ENCODE assay signal across 20 mouse cellular contexts in the genomic region with DNA sequence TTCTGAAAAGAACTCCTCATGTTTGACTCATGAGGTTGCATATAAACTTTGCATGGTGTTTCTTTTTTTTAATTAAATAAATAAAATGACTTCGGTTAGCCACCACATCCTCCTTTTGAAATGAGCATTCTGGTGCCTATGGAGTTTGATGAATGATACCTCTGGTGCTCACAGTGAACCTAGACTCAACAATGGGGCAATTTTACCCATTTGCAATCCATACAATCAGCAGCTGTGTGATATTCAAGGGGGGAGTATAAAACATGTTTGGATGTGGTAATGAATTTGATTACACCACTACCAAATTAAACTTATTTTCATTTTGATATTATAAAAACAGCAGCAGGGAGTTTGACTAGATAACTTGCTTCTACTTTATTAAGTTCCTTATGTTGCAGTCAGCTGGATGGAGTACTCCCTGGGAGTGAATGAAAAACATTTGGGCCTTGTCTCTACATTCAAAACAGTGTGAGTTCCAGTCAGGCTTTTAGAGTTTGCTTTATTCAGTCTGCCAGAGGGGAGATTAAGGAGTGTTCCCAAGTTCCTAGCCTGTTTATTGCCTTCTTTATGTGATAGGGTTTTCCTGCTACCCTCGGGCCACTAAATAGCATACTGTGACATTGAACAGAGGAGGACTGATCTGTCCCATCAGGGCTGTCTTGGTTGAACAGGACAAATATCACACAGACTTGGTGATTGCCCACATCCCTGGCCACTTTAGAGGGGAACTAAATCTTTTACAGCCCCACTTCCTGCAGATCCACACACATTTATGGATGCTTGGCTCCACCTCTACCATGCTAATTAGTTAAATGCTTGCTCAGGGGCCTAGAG.
DNase-seq lines count a peak whose midpoint lies in the region; ATAC-seq and TF ChIP-seq lines count a peak whose summit lies in the region.
"Had no signal": no experiment of that assay in that cellular context is flagged by ENCODE, and none has a peak within 500 bp of the region (broad histone marks: within the 10 kb centered on the region; RNA-seq: fewer than 3 reads in every experiment).

No protein-coding gene starts in this region.

- 62% methylated on average over 2 of the region's 2 CpGs for WGBS in hindbrain, postnatal 0 days
- WGBS in hindbrain, embryonic 12.5 days: 85% methylated on average over 2 of the region's 2 CpGs
- WGBS in limb, embryonic 10.5 days: 54% methylated on average over 2 of the region's 2 CpGs
- WGBS in neural tube, embryonic 13.5 days: 21% methylated on average over 2 of the region's 2 CpGs

- no peak for TF ChIP-seq CTCF in hindbrain, postnatal 0 days (IDR thresholded peaks at IDR 0.05; ENCODE audit: low read depth)

- no peaks in the 10 kb centered on the region for H3K4me1 ChIP-seq in hindbrain, postnatal 0 days (ENCODE audit: insufficient read depth, low read length)
- H3K4me1 ChIP-seq in hindbrain, embryonic 12.5 days: no peaks in the 10 kb centered on the region
- no peaks in the 10 kb centered on the region; the same call in 1 of the 2 replicates for H3K4me1 ChIP-seq in limb, embryonic 10.5 days
- H3K4me1 ChIP-seq in neural tube, embryonic 13.5 days (replicated peaks): peaks cover 12% of the 10 kb centered on the region; the same call in 1 of the 2 replicates
- H3K4me1 ChIP-seq: embryonic facial prominence, embryonic 12.5 days; heart, embryonic 10.5 days; liver, embryonic 15.5 days; neural tube, embryonic 12.5 days had no signal

- H3K4me3 ChIP-seq in hindbrain, postnatal 0 days (ENCODE audit: low read length): no peak overlapping the region
- no peak overlapping the region for H3K4me3 ChIP-seq in hindbrain, embryonic 12.5 days
- H3K4me3 ChIP-seq in limb, embryonic 10.5 days: no peak overlapping the region
- no peak overlapping the region for H3K4me3 ChIP-seq in neural tube, embryonic 13.5 days
- H3K4me3 ChIP-seq: embryonic facial prominence, embryonic 12.5 days; gastrocnemius, adult 2 months; heart, embryonic 10.5 days; liver, embryonic 15.5 days; neural tube, embryonic 12.5 days had no signal

- H3K4me2 ChIP-seq in hindbrain, postnatal 0 days (ENCODE audit: low read depth, low read length): no peak overlapping the region
- no peak overlapping the region for H3K4me2 ChIP-seq in hindbrain, embryonic 12.5 days (replicated peaks)
- no peak overlapping the region for H3K4me2 ChIP-seq in neural tube, embryonic 13.5 days
- H3K4me2 ChIP-seq: embryonic facial prominence, embryonic 12.5 days; liver, embryonic 15.5 days; neural tube, embryonic 12.5 days had no signal

- H3K9ac ChIP-seq in hindbrain, postnatal 0 days (replicated peaks; ENCODE audit: low read length): no peak overlapping the region
- H3K9ac ChIP-seq in hindbrain, embryonic 12.5 days: no peak overlapping the region
- H3K9ac ChIP-seq in neural tube, embryonic 13.5 days: no peak overlapping the region
- H3K9ac ChIP-seq: embryonic facial prominence, embryonic 12.5 days; forebrain, postnatal 0 days; liver, embryonic 15.5 days; neural tube, embryonic 12.5 days had no signal

- H3K27me3 ChIP-seq in hindbrain, postnatal 0 days (ENCODE audit: insufficient read depth, low read length): no peaks in the 10 kb centered on the region
- H3K27me3 ChIP-seq in hindbrain, embryonic 12.5 days: no peaks in the 10 kb centered on the region
- no peaks in the 10 kb centered on the region for H3K27me3 ChIP-seq in limb, embryonic 10.5 days (ENCODE audit: low read depth, poor library complexity, severe bottlenecking)
- H3K27me3 ChIP-seq in neural tube, embryonic 13.5 days: no peaks in the 10 kb centered on the region
- H3K27me3 ChIP-seq: embryonic facial prominence, embryonic 12.5 days; liver, embryonic 15.5 days; neural tube, embryonic 12.5 days had no signal

- no peaks in the 10 kb centered on the region for H3K36me3 ChIP-seq in hindbrain, postnatal 0 days (ENCODE audit: insufficient read depth, low read length)
- no peaks in the 10 kb centered on the region for H3K36me3 ChIP-seq in hindbrain, embryonic 12.5 days
- H3K36me3 ChIP-seq in limb, embryonic 10.5 days: no peaks in the 10 kb centered on the region
- no peaks in the 10 kb centered on the region for H3K36me3 ChIP-seq in neural tube, embryonic 13.5 days
- H3K36me3 ChIP-seq: embryonic facial prominence, embryonic 12.5 days; heart, embryonic 10.5 days; liver, embryonic 15.5 days; neural tube, embryonic 12.5 days had no signal

- no peak overlapping the region for H3K27ac ChIP-seq in hindbrain, postnatal 0 days
- no peak overlapping the region for H3K27ac ChIP-seq in hindbrain, embryonic 12.5 days
- H3K27ac ChIP-seq in limb, embryonic 10.5 days: no peak overlapping the region
- peak overlapping the region; percentile 13; the same call in 1 of the 2 replicates for H3K27ac ChIP-seq in neural tube, embryonic 13.5 days (replicated peaks)
- H3K27ac ChIP-seq: embryonic facial prominence, embryonic 12.5 days; gastrocnemius, adult 2 months; heart, embryonic 10.5 days; liver, embryonic 15.5 days; macrophage; neural tube, embryonic 12.5 days had no signal

- ATAC-seq in hindbrain, postnatal 0 days: no peak
- ATAC-seq in hindbrain, embryonic 12.5 days (ENCODE audit: low FRiP score): no peak
- ATAC-seq in neural tube, embryonic 13.5 days (ENCODE audit: low read depth): peak; percentile 67
- ATAC-seq: forebrain, postnatal 0 days had no signal

- H3K9me3 ChIP-seq in hindbrain, postnatal 0 days (ENCODE audit: low read length): no peaks in the 10 kb centered on the region
- H3K9me3 ChIP-seq in hindbrain, embryonic 12.5 days (replicated peaks): no peaks in the 10 kb centered on the region
- H3K9me3 ChIP-seq in limb, embryonic 10.5 days (replicated peaks): no peaks in the 10 kb centered on the region
- H3K9me3 ChIP-seq in neural tube, embryonic 13.5 days: no peaks in the 10 kb centered on the region
- H3K9me3 ChIP-seq: embryonic facial prominence, embryonic 12.5 days; heart, embryonic 10.5 days; liver, embryonic 15.5 days; neural tube, embryonic 12.5 days had no signal

- peak; percentile 5 for DNase-seq in hindbrain, postnatal 0 days (ENCODE audit: low spot score)
- peak; percentile 17 for DNase-seq in ZHBTc4 (ENCODE audit: low read depth, low spot score)
- peak; percentile 29 for DNase-seq in limb, embryonic 10.5 days (ENCODE audit: low spot score)
- no peak for DNase-seq in urinary bladder, postnatal 25 days (ENCODE audit: low spot score)
- no peak for DNase-seq in cerebellum, adult 8-10 months
- DNase-seq: cerebellum, adult 11 months; cerebellum, postnatal 10 days; forebrain, postnatal 0 days; gastrocnemius, adult 2 months; heart, postnatal 4 days; kidney, adult 2 months; kidney, postnatal 14 days; liver had no signal

Comparison
In these comparisons a context has a peak if more than half of its experiments do, and no peak if none do; other contexts are left out.
1. DNase-seq: peak in hindbrain, postnatal 0 days (single experiment), ZHBTc4 (single experiment) and limb, embryonic 10.5 days (single experiment); none in urinary bladder, postnatal 25 days (single experiment) and cerebellum, adult 8-10 months (single experiment).